Mouse (Mus musculus) midbrain, embryonic 12.5 days (tissue): ENCODE measurements around the gene Wdr46. TPM values are rescaled to one million over a fixed set of nuclear protein-coding genes. Genes with fewer than 3 reads are reported as not detected.
"Not testable (repeated sequence)": the region's sequence is repeated elsewhere in the genome, so short reads cannot be mapped to it uniquely, and the experiment has no call there.

Source experiments
- ATAC-seq: fragments of 200-750 bp; cut with Nextera tagmentation; 2 replicates; pipeline ENCODE4 v1.8.0; 2017; ENCODE audit warnings: low read depth, moderate TSS enrichment, moderate library complexity; ENCODE audit not compliant: low FRiP score
- H3K27ac ChIP-seq: fragments of 300-500 bp; sonication (generic); replicated peaks from 2 replicates; pipeline ENCODE4 v1.5.1; 2016; ENCODE audit warnings: mild to moderate bottlenecking
- H3K27me3 ChIP-seq: fragments of 300-500 bp; sonication (generic); 2 replicates; pipeline ENCODE4 v1.6.1; 2016; ENCODE audit warnings: mild to moderate bottlenecking
- H3K36me3 ChIP-seq: fragments of 300-500 bp; sonication (generic); 2 replicates; pipeline ENCODE4 v1.6.1; 2016
- H3K4me1 ChIP-seq: fragments of 300-500 bp; sonication (generic); 2 replicates; pipeline ENCODE4 v1.6.1; 2016
- H3K4me2 ChIP-seq: fragments of 300-500 bp; sonication (generic); replicated peaks from 2 replicates; pipeline ENCODE4 v1.6.1; 2016; ENCODE audit warnings: mild to moderate bottlenecking, moderate library complexity
- H3K4me3 ChIP-seq: fragments of 300-500 bp; sonication (generic); 2 replicates; pipeline ENCODE4 v1.5.1; 2016; ENCODE audit warnings: mild to moderate bottlenecking
- H3K9ac ChIP-seq: fragments of 300-500 bp; sonication (generic); replicated peaks from 2 replicates; pipeline ENCODE4 v1.6.1; 2016; ENCODE audit warnings: mild to moderate bottlenecking, moderate library complexity
- H3K9me3 ChIP-seq: fragments of 300-500 bp; sonication (generic); 2 replicates; pipeline ENCODE4 v1.6.1; 2016; ENCODE audit warnings: mild to moderate bottlenecking
- WGBS: fragments of 180-500 bp; shearing (Covaris S2); methylation state at CpG from one replicate; pipeline ENCODE4 v1.1.7; 2016; 5-methylcytosine and 5-hydroxymethylcytosine counted together
- polyA plus RNA-seq: library from polyadenylated mRNA; unstranded; fragments of >200 nt; fragmentation: Nextera tagmentation; extraction: Ambion mirVana; gene quantifications from 2 replicates; pipeline ENCODE4 v1.2.1, GENCODE M21; 2016

The Wdr46 gene
- polyA plus RNA-seq = 37.5 and 37.7 TPM in 2 replicates

DNA sequence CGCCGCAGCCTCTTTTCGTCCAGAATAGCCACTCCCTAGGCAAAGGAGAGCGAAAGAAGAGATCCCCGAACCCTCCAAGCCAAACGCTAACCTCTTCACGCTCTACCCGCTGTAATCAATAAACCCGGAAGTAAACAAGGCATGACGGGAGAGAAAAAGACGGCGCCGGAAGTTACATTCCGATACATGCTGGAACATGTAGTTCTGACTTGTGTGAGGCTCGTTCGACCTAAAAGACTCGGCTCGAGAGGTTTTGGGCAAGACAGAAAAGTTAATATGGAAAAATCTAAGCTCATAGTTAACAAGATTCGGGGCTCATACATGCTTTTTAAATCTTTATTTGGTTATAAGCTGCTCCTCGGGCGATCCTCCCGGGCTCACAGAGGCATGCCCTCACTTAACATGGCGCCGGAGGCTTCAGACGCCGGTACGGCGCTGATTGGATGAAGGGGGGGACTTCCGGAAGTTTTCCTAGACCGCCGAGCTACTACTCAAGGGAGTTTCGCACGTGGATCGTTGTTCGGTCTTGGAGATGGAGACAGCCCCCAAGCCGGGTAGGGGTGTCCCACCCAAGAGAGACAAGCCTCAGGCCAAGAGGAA, at the start of gene Wdr46, which contains the start of gene Pfdn6:
TSS of gene Wdr46 (plus strand) at position 455 of the 600 bp plus-strand sequence.
TSS of gene Pfdn6 (minus strand) at position 138 of the 600 bp plus-strand sequence.
- ATAC-seq = peak; percentile 90
- Histone ChIP-seq H3K27me3 (no peaks in the 10 kb centered on the region), H3K9ac (peak within 1 kb of the TSS; percentile 79), H3K36me3 (peaks cover 59% of the 10 kb centered on the region), H3K9me3 (no peaks in the 10 kb centered on the region), H3K27ac (0 out of 2 replicates have a peak within 1 kb of the TSS, but pooled peaks have one; percentile 16), H3K4me3 (peak within 1 kb of the TSS; percentile 91), H3K4me1 (peaks cover 24% of the 10 kb centered on the region), H3K4me2 (peak within 1 kb of the TSS; percentile 99)
- under 1% methylated on average over 36 of the region's 36 CpGs for WGBS

DNA sequence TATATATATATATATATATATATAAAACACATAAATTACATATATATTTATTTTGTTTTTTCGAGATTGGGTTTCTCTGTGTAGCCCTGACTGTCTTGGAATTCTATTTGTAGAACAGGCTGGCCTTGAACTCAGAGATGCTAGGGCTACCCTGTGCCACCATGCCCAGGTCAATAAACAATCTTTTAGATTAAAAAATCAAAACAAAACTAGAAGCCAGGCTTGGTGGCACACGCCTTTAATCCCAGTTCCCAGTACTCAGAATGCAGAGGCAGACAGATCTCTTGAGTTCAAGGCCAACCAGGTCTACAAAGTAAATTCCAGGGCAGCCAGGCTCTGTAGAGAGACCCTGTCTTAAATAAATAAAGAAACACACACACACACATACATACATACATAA, 49.1 kb upstream of the Wdr46 start:
- Histone ChIP-seq H3K4me3 (no peak overlapping the region), H3K9ac (no peak overlapping the region), H3K27ac (no peak overlapping the region), H3K27me3 (0 out of 2 replicates have a peak, but pooled peaks cover 5% of the 10 kb centered on the region), H3K9me3 (no peaks in the 10 kb centered on the region), H3K4me1 (peaks cover 19% of the 10 kb centered on the region), H3K4me2 (no peak overlapping the region), H3K36me3 (peaks cover 4% of the 10 kb centered on the region)
- WGBS = 63% methylated on average over 2 of the region's 2 CpGs
- no peak for ATAC-seq

DNA sequence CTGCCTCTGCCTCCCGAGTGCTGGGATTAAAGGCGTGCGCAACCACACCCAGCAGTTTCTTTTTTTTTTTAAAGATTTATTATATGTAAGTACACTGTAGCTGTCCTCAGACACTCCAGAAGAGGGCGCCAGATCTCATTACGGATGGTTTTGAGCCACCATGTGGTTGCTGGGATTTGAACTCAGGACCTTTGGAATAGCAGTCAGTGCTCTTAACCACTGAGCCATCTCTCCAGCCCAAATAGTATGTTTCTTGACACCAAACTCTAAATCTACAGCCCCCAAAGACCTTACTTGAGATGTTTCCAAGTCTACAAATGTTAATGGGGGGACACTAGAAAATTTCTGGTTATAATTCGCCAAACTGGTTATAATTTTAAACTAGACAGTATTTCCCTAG, 48.6 kb upstream of the Wdr46 start:
- not testable (repeated sequence) for H3K36me3 ChIP-seq

DNA sequence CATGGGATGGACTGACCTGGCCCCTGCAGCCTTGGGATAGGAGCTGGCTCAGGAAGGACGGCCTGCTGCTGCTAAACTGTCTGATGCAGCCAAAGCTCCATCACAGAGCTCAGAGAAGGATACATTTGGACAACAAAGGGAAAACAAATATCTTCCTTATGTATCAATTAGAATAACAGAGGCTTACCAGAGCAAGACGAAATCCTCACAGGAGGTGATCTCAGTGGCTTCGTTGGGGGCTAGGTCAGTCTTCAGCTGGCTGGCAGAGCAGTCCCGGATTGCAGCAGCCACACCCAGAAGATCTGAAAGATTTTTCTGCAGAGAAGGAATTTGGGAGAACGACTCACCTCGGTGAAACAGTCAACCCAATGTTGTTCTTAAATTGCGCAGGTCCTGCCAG, 48.0 kb upstream of the Wdr46 start:
- no peak overlapping the region for H3K4me2 ChIP-seq
- H3K27me3 ChIP-seq = 0 out of 2 replicates have a peak, but pooled peaks cover 5% of the 10 kb centered on the region
- H3K9ac ChIP-seq = no peak overlapping the region
- ATAC-seq = no peak
- H3K4me1 ChIP-seq = peaks cover 19% of the 10 kb centered on the region
- no peak overlapping the region for H3K27ac ChIP-seq
- H3K36me3 ChIP-seq = no peaks in the 10 kb centered on the region
- WGBS = 17% methylated on average over 7 of the region's 7 CpGs
- H3K9me3 ChIP-seq = no peaks in the 10 kb centered on the region
- H3K4me3 ChIP-seq = no peak overlapping the region

More for the DNA sequence above, 48.6 kb upstream of the Wdr46 start:
- not testable (repeated sequence) for H3K9ac ChIP-seq, H3K4me2 ChIP-seq, ATAC-seq, H3K4me3 ChIP-seq, H3K9me3 ChIP-seq, H3K27ac ChIP-seq, H3K27me3 ChIP-seq
- 66% methylated on average over 6 of the region's 6 CpGs for WGBS
- H3K4me1 ChIP-seq = peaks cover 19% of the 10 kb centered on the region

DNA sequence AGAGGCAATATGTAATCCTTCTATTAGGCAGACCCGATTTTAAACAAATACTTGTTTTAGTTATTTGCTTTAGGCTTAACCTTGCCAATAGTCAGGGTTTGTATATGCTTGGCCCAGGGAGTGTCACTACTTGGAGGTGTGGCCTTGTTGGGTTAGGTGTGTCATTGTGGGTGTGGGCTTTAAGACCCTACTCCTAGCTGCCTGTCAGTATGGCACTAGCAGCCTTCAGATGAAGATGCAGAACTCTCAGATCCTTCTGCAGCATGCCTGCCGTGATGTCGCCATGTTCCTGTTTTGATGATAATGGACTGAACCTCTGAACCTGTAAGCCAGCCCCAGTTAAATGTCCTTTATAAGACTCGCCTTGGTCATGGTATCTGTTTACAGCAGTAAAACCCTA, 47.4 kb upstream of the Wdr46 start:
- H3K27ac ChIP-seq, H3K27me3 ChIP-seq, H3K4me2 ChIP-seq, H3K9me3 ChIP-seq, H3K4me3 ChIP-seq, H3K36me3 ChIP-seq, ATAC-seq, H3K9ac ChIP-seq: not testable (repeated sequence)
- H3K4me1 ChIP-seq = peaks cover 16% of the 10 kb centered on the region
- 80% methylated on average over 4 of the region's 4 CpGs for WGBS

DNA sequence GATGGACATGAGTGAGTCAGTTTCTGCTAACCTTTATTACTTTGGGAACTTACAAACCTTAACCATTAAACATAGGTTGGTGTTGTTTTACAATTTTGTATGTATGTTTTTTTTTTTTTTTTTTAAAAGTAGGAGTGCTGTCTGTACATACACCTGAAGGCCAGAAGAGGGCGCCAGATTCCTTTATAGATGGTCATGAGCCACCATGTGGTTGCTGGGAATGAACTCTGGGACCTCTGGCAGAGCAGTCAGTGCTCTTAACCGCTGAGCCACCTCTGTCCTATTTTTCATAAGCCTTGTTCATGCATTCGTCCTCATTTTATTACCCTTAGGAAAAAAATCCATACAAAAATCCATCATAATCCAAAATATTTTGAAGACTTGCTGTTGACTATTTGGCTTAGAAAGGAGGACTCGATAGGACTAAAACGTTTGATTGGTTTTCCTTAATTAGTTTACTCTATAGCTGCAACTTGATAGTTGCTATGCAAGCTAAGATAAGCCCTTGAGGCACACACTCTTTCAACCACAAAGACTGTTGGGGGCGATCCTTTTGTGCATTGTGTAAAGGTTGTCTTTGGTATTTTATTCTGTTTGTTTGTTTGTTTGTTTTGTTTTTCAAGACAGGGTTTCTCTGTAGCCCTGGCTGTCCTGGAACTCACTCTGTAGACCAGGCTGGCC, 43.2 kb upstream of the Wdr46 start:
- no peak overlapping the region for H3K27ac ChIP-seq
- no peaks in the 10 kb centered on the region for H3K4me1 ChIP-seq
- H3K36me3 ChIP-seq = no peaks in the 10 kb centered on the region
- H3K4me2 ChIP-seq = no peak overlapping the region
- H3K27me3 ChIP-seq = 0 out of 2 replicates have a peak, but pooled peaks cover 5% of the 10 kb centered on the region
- no peaks in the 10 kb centered on the region for H3K9me3 ChIP-seq
- ATAC-seq = no peak
- H3K4me3 ChIP-seq = no peak overlapping the region
- WGBS = 45% methylated on average over 6 of the region's 6 CpGs
- H3K9ac ChIP-seq = no peak overlapping the region

DNA sequence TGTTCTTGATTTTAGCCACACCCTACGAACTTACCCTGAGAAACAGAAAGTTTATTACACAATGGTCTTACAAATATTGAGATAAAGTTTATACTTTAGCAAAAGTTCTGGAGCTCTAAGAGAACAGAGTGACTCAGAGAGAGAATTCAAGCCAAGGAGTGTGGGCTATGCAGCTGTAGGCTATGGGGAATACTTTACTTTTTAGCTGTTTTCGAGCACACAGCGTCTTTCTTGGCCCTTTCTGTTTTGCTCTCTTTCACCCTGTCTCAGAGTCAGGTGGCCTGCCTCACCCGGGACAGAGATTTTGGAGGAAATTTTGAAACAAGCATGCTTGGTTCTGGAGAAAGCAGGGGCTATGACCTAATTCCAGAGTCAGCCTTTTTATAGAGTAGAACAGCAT, 42.3 kb upstream of the Wdr46 start:
- H3K4me2 ChIP-seq, H3K9ac ChIP-seq, H3K4me1 ChIP-seq, H3K27ac ChIP-seq, ATAC-seq, H3K36me3 ChIP-seq, H3K27me3 ChIP-seq, H3K9me3 ChIP-seq, H3K4me3 ChIP-seq: not testable (repeated sequence)
- 86% methylated on average over 4 of the region's 4 CpGs for WGBS

DNA sequence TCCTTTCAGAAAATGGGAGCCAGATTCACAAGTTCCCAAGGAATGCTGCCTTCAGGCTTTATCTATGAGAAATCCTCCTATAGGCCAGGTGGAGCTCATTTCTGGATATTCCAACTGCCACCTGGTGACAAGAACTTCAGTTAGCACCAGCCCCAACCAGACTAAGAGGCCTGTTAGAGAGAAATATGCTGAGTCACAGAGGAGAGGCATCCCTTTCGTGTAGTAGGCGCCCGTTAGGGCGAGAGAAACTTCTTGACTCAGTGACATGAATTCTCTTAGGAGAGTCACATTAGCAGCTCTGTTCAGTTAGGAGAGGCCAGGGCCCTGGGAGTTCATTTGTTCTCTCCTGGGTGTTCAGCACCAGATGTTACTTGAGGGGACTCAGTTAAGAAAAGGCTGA, 40.8 kb upstream of the Wdr46 start:
- no peaks in the 10 kb centered on the region for H3K36me3 ChIP-seq
- H3K27ac ChIP-seq = no peak overlapping the region
- no peak for ATAC-seq
- no peaks in the 10 kb centered on the region for H3K9me3 ChIP-seq
- no peak overlapping the region for H3K4me2 ChIP-seq
- H3K27me3 ChIP-seq = no peaks in the 10 kb centered on the region
- WGBS = 79% methylated on average over 4 of the region's 4 CpGs
- no peak overlapping the region for H3K4me3 ChIP-seq
- H3K4me1 ChIP-seq = no peaks in the 10 kb centered on the region
- H3K9ac ChIP-seq = no peak overlapping the region

DNA sequence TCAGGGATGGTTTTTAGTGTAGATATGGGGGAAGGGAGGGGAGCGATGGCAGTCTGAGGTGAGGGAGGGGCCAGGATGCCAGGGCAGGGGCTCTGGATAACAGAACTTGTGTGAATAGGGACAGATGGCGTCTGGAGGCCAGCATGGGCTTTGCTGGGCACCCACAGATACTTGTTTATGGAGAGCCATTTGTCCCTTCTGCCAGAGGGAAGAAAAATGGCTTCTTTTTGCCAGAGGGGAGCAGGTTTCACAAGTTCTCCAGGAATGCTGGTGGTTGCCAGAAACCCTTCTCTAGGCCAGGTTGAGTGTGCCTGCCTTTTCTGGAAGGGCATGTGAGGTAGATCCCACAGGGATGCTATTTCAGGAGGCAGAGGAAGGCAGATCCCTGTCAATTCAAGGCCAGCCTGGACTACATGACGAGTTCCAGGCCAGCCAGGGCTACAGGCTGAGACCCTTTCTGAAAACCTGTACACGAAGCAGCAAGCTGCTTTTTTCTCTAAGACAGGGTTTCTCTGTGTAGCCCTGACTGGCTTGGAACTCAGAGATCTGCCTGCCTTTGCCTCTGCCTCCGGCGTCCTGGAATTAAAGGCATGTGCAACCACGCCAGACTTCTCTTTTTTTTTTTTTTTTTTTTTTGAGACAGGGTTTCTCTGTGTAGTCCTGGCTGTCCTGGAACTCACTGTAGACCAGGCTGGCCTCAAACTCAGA, 40.0 kb upstream of the Wdr46 start:
- no peak overlapping the region for H3K27ac ChIP-seq
- H3K9me3 ChIP-seq = no peaks in the 10 kb centered on the region
- H3K27me3 ChIP-seq = no peaks in the 10 kb centered on the region
- H3K9ac ChIP-seq = no peak overlapping the region
- no peak overlapping the region for H3K4me3 ChIP-seq
- no peak overlapping the region for H3K4me2 ChIP-seq
- no peak for ATAC-seq
- H3K36me3 ChIP-seq = no peaks in the 10 kb centered on the region
- WGBS = 75% methylated on average over 7 of the region's 7 CpGs
- H3K4me1 ChIP-seq = no peaks in the 10 kb centered on the region

DNA sequence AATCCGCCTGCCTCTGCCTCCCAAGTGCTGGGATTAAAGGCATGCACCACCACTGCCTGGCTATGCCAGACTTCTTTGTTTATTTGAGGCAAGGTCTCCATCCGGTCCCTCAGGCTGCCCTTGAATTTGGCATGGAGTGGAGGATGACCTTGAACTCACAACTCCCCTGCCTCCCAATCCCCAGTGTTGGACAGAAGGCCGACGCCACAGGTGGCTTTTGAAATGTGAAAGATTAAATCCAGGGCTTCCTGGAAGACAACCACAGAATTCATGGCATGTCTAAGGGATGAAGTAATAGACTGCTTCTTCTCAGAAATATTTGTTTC, 39.5 kb upstream of the Wdr46 start:
- Histone ChIP-seq H3K9ac (no peak overlapping the region), H3K36me3 (no peaks in the 10 kb centered on the region), H3K4me2 (no peak overlapping the region), H3K27ac (no peak overlapping the region), H3K4me1 (no peaks in the 10 kb centered on the region), H3K27me3 (no peaks in the 10 kb centered on the region), H3K4me3 (no peak overlapping the region), H3K9me3 (no peaks in the 10 kb centered on the region)
- WGBS = 82% methylated on average over 4 of the region's 4 CpGs
- ATAC-seq = no peak

DNA sequence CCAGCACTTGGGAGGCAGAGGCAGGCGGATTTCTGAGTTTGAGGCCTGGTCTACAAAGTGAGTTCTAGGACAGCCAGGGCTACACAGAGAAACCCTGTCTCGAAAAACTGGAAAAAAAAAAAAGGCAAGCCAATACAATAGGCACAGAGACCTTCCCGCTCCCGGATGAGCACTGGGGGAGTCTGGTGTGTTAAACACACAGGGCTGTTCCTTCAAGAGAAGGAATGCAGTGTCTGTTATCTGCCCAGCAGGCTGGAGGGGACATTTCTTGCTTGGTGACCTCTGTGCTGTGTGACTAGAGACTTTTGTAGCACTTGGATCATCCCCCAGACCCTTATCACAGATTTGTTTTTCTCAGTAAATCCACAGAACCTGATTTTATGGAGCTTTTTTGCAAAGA, 38.8 kb upstream of the Wdr46 start:
- H3K4me1 ChIP-seq = no peaks in the 10 kb centered on the region
- H3K4me2 ChIP-seq = no peak overlapping the region
- no peaks in the 10 kb centered on the region for H3K9me3 ChIP-seq
- ATAC-seq = no peak
- H3K9ac ChIP-seq = no peak overlapping the region
- H3K27ac ChIP-seq = no peak overlapping the region
- 78% methylated on average over 4 of the region's 4 CpGs for WGBS
- no peaks in the 10 kb centered on the region for H3K36me3 ChIP-seq
- no peaks in the 10 kb centered on the region for H3K27me3 ChIP-seq
- H3K4me3 ChIP-seq = no peak overlapping the region

DNA sequence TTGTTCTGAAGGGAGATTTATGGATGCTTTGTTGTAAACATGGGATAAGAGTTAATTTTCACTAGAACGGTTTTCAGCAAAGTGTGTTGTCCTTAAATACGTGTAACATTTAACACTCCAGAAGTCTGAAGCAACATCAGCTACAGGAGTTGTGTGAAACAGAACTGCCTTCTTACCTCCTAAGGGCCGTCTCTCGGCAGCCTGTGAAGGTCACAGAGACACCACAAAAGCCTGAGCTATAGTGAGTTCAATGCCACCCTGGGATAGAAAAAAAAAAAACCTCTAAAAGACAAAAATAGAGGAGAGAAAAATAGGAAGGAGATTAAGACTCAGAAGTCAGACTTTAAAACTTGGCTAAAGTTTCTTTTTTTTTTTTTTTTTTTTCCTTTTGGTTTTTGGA, 38.4 kb upstream of the Wdr46 start:
- no peak overlapping the region for H3K4me2 ChIP-seq
- H3K27me3 ChIP-seq = no peaks in the 10 kb centered on the region
- no peak overlapping the region for H3K27ac ChIP-seq
- H3K36me3 ChIP-seq = no peaks in the 10 kb centered on the region
- H3K9ac ChIP-seq = no peak overlapping the region
- no peaks in the 10 kb centered on the region for H3K9me3 ChIP-seq
- no peak overlapping the region for H3K4me3 ChIP-seq
- 82% methylated on average over 4 of the region's 4 CpGs for WGBS
- H3K4me1 ChIP-seq = no peaks in the 10 kb centered on the region
- no peak for ATAC-seq
